Mouse (Mus musculus) stomach, embryonic 16.5 days (tissue): ENCODE results near the gene E4f1. TPM values are rescaled to one million over a fixed set of nuclear protein-coding genes. Genes with fewer than 3 reads are reported as not detected.
"Not testable (repeated sequence)": the region's sequence is repeated elsewhere in the genome, so short reads cannot be mapped to it uniquely, and the experiment has no call there.

Experiments used
- ATAC-seq: fragments of 200-750 bp; cut with Nextera tagmentation; 2 replicates; pipeline ENCODE4 v1.8.0; 2017; ENCODE audit warnings: moderate number of reproducible peaks, moderate TSS enrichment; ENCODE audit not compliant: insufficient read depth, low FRiP score
- H3K27ac ChIP-seq: fragments of 300-500 bp; sonication (generic); 2 replicates; pipeline ENCODE4 v1.5.1; 2014; ENCODE audit warnings: low read length
- H3K27me3 ChIP-seq: fragments of 300-500 bp; sonication (generic); 2 replicates; pipeline ENCODE4 v1.6.1; 2014; ENCODE audit warnings: low read length, control low read depth, mixed read lengths; ENCODE audit not compliant: control insufficient read depth, insufficient read depth
- H3K36me3 ChIP-seq: fragments of 300-500 bp; sonication (generic); 2 replicates; pipeline ENCODE4 v1.6.1; 2014; ENCODE audit warnings: low read length; ENCODE audit not compliant: control insufficient read depth, insufficient read depth
- H3K4me1 ChIP-seq: fragments of 300-500 bp; sonication (generic); 2 replicates; pipeline ENCODE4 v1.6.1; 2014; ENCODE audit warnings: low read length, control low read depth, mixed read lengths; ENCODE audit not compliant: control insufficient read depth, insufficient read depth
- H3K4me2 ChIP-seq: fragments of 300-500 bp; sonication (generic); 2 replicates; pipeline ENCODE4 v1.6.1; 2014; ENCODE audit warnings: low read depth, low read length, mixed read lengths
- H3K4me3 ChIP-seq: fragments of 300-500 bp; sonication (generic); replicated peaks from 2 replicates; pipeline ENCODE4 v1.5.1; 2014; ENCODE audit warnings: mild to moderate bottlenecking, low read length
- H3K9ac ChIP-seq: fragments of 300-500 bp; sonication (generic); 2 replicates; pipeline ENCODE4 v1.6.1; 2014; ENCODE audit warnings: low read length
- H3K9me3 ChIP-seq: fragments of 300-500 bp; sonication (generic); replicated peaks from 2 replicates; pipeline ENCODE4 v1.6.1; 2016; ENCODE audit warnings: low read length, control low read depth; ENCODE audit not compliant: control insufficient read depth
- WGBS: fragments of 180-500 bp; shearing (Covaris S2); extraction: QIAGEN DNeasy Blood & Tissue Kit; methylation state at CpG from one replicate; pipeline ENCODE4 v1.1.7; 2014; 5-methylcytosine and 5-hydroxymethylcytosine counted together
- polyA plus RNA-seq: library from polyadenylated mRNA; unstranded; fragments of >200 nt; fragmentation: Nextera tagmentation; extraction: Ambion mirVana; gene quantifications from 2 replicates; pipeline ENCODE4 v1.2.1, GENCODE M21; 2015

Gene E4f1
- polyA plus RNA-seq, 1 experiment from 2014 or later, result 29.4 TPM

- Histone ChIP-seq H3K4me2 (no peak overlapping the region), H3K36me3 (no peaks in the 10 kb centered on the region), H3K4me1 (peaks cover 23% of the 10 kb centered on the region), H3K27ac (no peak overlapping the region), H3K4me3 (no peak overlapping the region), H3K9ac (no peak overlapping the region), H3K9me3 (no peaks in the 10 kb centered on the region), H3K27me3 (no peaks in the 10 kb centered on the region)
- no peak for ATAC-seq
- 92% methylated on average over 5 of the region's 5 CpGs for whole genome bisulfite sequencing
These were observed 1.4 kb downstream of the E4f1 start for GRCm38 (mm10) chr17:24468636-24469246.

DNA sequence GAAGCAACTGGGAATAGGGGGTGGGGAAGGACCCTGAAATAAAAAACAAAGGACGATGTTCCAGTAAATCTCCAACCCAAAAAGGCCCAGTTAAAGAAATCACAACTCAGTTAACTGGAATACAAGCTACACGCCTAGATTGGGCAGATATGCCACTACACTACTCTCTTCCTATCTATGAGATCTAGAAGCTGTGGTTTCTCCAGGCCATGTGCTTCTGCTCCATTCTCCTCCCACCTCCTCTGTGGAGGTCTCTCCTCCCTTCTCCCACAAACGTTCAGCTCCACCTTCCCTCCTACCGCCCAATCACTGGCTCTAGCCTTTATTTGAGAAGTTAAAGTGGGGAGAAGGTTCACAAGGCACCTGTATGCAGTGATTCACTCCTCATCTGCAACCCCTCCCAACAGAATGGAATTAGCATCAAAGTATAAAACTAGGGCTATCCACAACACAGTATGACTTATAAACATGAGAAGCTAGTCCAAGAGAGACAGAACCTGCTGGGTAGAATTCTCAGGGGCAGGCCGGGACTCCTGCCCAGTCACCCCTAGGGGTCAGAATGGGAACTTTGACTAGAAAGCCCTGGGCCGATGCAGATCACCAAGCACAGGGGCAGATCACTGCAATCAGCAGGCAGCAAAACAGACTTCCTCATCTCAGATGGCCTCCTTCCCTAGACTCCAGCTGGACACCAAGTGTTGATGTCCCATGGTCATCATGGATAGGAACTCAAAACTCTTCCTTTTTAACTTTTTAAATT is 6.6 kb downstream of the E4f1 start:
- H3K36me3 ChIP-seq, result no peaks in the 10 kb centered on the region
- no peak overlapping the region for H3K4me2 ChIP-seq
- no peaks in the 10 kb centered on the region for H3K9me3 ChIP-seq
- H3K27me3 ChIP-seq, result no peaks in the 10 kb centered on the region
- H3K9ac ChIP-seq, result no peak overlapping the region
- WGBS, result 49% methylated on average over 6 of the region's 6 CpGs
- H3K4me3 ChIP-seq, result no peak overlapping the region
- ATAC-seq, result no peak
- H3K27ac ChIP-seq, result no peak overlapping the region
- no peaks in the 10 kb centered on the region for H3K4me1 ChIP-seq

DNA sequence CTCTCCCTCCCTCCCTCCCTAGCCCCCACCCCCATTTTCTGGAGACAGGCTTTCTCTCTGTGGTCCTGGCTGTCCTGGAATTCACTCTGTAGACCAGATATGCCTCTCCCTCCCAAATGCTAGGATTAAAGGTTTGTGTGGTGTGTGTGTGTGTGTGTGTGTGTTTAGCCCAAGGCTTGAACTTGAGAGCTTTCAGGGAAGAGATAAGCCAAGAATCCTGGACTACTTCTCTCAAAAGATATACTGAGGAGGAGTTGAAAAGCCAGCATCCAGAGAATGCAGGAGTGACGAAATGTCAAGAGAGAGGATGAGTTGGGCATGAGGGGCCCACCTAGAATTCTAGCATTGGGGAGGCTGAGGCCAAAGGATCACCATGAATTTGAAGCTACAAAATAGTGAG is 7.2 kb downstream of the E4f1 start:
- no peak for ATAC-seq
- Histone ChIP-seq H3K27me3 (no peaks in the 10 kb centered on the region), H3K27ac (no peak overlapping the region), H3K4me2 (no peak overlapping the region), H3K9me3 (no peaks in the 10 kb centered on the region), H3K4me1 (no peaks in the 10 kb centered on the region), H3K9ac (no peak overlapping the region), H3K4me3 (no peak overlapping the region), H3K36me3 (no peaks in the 10 kb centered on the region)
- WGBS, result 73% methylated on average over 1 of the region's 1 CpGs

DNA sequence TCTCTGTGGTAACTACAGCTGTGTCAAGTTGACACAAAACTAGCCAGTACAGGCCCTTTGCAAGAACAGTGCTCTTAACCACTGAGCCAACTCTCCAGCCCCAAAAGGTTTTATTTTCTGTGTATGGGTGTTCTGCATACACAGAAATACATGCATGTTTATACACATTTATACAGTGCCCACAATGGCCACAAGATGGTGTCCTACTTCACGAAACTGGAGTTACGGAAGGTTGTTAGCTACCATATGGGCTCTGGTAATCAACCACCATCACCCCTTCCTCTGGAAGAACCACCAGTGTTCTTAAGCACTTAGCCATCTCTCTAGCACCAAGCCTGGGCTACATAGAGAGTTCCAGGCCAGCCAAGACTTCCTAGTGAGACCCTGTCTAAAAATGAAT is 8.5 kb downstream of the E4f1 start:
- H3K4me3 ChIP-seq, result no peak overlapping the region
- H3K27ac ChIP-seq, result no peak overlapping the region
- no peaks in the 10 kb centered on the region for H3K36me3 ChIP-seq
- no peaks in the 10 kb centered on the region for H3K27me3 ChIP-seq
- no peak overlapping the region for H3K9ac ChIP-seq
- no peaks in the 10 kb centered on the region for H3K9me3 ChIP-seq
- no peaks in the 10 kb centered on the region for H3K4me1 ChIP-seq
- no peak for ATAC-seq
- H3K4me2 ChIP-seq, result no peak overlapping the region
- 68% methylated on average over 2 of the region's 2 CpGs for WGBS

- H3K27me3 ChIP-seq, H3K9me3 ChIP-seq, H3K36me3 ChIP-seq, H3K9ac ChIP-seq: not testable (repeated sequence)
- Histone ChIP-seq H3K4me2 (peak overlapping the region; percentile 47), H3K4me1 (peaks cover 13% of the 10 kb centered on the region), H3K27ac (peak overlapping the region; percentile 46), H3K4me3 (peak overlapping the region; percentile 90)
- WGBS, result 49% methylated on average over 10 of the region's 10 CpGs
- peak; percentile 4; the same call in 1 of the 2 replicates for ATAC-seq
These were observed 14.4 kb downstream of the E4f1 start for GRCm38 (mm10) chr17:24455523-24456206.

DNA sequence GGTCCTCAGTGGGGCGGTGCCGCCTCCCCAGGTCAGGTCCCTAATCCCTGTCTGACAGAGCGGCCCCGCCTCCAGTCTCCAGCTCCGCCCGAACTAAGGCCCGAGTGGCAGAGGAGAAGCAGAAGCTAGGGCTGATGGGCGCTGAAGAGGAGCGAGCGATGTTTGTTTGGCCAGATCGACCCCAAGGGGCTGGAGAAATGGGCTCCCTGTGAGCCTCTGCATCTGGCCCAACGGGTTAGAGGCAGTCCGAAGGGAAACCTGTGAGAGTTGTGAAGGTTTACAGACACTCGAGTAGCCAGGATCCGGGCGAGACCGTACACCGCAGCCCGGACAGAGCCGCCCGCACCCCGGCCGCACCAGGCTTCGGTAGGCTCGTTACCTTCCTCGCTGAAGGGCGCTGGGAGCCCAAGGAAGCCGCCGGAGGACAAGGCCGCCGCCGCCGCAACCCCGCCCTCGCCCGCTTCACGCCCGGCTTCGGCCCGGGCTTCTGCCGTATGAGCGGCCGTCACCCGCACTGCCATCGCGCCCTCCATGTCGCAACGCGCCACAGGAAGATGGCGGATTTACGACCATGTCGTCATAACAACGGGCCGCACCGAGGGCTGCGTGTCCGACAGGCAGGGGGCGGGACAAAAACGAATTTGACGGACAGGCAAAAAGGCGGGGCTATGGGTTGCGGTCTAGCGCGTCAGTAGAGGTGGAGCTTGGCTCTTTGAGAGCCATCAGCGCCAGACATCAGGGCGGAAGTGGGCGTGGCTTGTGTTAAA is 15.2 kb downstream of the E4f1 start:
- H3K4me1 ChIP-seq, result peaks cover 13% of the 10 kb centered on the region
- no peaks in the 10 kb centered on the region for H3K36me3 ChIP-seq
- no peaks in the 10 kb centered on the region for H3K27me3 ChIP-seq
- WGBS, result under 1% methylated on average over 67 of the region's 67 CpGs
- H3K4me3 ChIP-seq, result peak overlapping the region; percentile 90
- peak overlapping the region; percentile 99 for H3K27ac ChIP-seq
- peak; percentile 93 for ATAC-seq
- H3K9ac ChIP-seq, result peak overlapping the region; percentile 94
- no peaks in the 10 kb centered on the region for H3K9me3 ChIP-seq
- H3K4me2 ChIP-seq, result peak overlapping the region; percentile 84

DNA sequence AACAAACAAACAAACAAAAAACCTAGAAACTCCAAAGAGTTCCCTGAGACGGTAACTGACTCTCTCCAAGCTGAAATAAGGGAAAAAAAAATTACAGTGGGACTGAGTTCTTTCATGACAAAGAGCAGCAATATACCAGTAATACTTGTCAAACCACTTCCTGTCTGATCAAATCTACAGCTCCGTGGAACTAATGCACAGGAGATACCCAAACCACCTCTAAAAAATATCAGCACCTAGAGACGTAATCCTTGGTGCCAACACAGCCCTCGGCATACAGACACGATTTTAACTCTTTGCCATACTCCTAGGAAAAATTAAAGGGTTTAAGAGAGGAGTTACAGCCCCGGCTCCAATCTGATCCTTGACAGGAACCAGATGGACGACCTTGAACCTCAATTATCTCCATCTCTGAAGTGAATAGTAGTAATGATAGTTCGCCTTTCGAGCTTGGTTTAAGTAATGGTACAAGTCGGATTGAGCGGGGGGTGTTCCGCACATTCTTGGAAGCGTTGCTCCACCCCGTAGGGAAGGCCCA is 15.8 kb downstream of the E4f1 start:
- Histone ChIP-seq H3K4me3 (peak overlapping the region; percentile 90), H3K36me3 (peaks cover 3% of the 10 kb centered on the region; the same call in 1 of the 2 replicates), H3K9ac (peak overlapping the region; percentile 94), H3K4me1 (peaks cover 13% of the 10 kb centered on the region), H3K27ac (peak overlapping the region; percentile 99), H3K27me3 (no peaks in the 10 kb centered on the region), H3K4me2 (peak overlapping the region; percentile 84), H3K9me3 (no peaks in the 10 kb centered on the region)
- no peak for ATAC-seq
- WGBS, result 2% methylated on average over 14 of the region's 14 CpGs

DNA sequence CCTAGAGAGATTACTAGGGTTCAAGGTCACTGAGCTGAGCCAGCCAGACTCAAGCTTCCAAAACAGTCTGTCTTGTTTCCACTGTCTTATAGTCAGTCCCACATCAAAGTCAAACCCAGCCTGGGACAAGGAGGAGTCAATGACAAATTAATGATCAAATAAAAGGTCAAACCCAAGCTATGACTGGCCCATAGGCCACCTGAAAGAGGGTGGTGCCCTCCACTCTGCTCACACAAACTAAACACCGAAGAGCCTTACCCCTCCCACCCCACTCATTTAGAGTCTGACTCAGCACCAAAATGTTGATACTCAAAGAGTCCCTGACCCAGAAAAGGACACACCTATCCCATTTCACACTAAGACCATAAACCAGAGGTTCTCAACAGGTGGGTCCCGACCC is 16.7 kb downstream of the E4f1 start:
- no peak overlapping the region for H3K9ac ChIP-seq
- H3K4me3 ChIP-seq, result no peak overlapping the region
- peaks cover 13% of the 10 kb centered on the region for H3K4me1 ChIP-seq
- no peaks in the 10 kb centered on the region for H3K9me3 ChIP-seq
- ATAC-seq, result no peak
- H3K4me2 ChIP-seq, result peak overlapping the region; percentile 84
- 64% methylated on average over 2 of the region's 2 CpGs for WGBS
- H3K36me3 ChIP-seq, result peaks cover 11% of the 10 kb centered on the region; the same call in 1 of the 2 replicates
- peak overlapping the region; percentile 99; the same call in 1 of the 2 replicates for H3K27ac ChIP-seq
- H3K27me3 ChIP-seq, result no peaks in the 10 kb centered on the region
